Mouse (Mus musculus): ENCODE measurements at regions not wholly inside any gene's neighbourhood (a gene's known extent, or its start where the extent isn't known, plus 50 kb on each side); places are given as distances from the start of the nearest gene placed in this dataset.

- no peak overlapping the region for H3K4me3 ChIP-seq (ENCODE audit: insufficient read depth, low read length)
- no peak for TF ChIP-seq CTCF (IDR thresholded peaks at IDR 0.05; ENCODE audit: borderline replicate concordance, insufficient read depth, low read length)
- no peak overlapping the region for H3K27ac ChIP-seq (ENCODE audit: insufficient read depth, low read length)
- peaks cover 8% of the 10 kb centered on the region; the same call in 1 of the 2 replicates for H3K4me1 ChIP-seq (ENCODE audit: control insufficient read depth, insufficient read depth, low read length)
Measured at GRCm38 (mm10) chr1:60665329-60665728, 51.3 kb upstream of the Cd28 start.

GRCm38 (mm10) chr1:60662301-60662986 is 54.2 kb upstream of the Cd28 start:
- Histone ChIP-seq H3K4me3 (ENCODE audit: insufficient read depth, low read length) (no peak overlapping the region), H3K4me1 (ENCODE audit: control insufficient read depth, insufficient read depth, low read length) (peaks cover 2% of the 10 kb centered on the region; the same call in 1 of the 2 replicates), H3K27ac (ENCODE audit: insufficient read depth, low read length) (no peak overlapping the region)
- no peak for TF ChIP-seq CTCF (IDR thresholded peaks at IDR 0.05; ENCODE audit: borderline replicate concordance, insufficient read depth, low read length)
- no peak for TF ChIP-seq POLR2A (IDR thresholded peaks at IDR 0.05; ENCODE audit: low read depth, low read length)

GRCm38 (mm10) chr1:60661857-60662256 is 54.7 kb upstream of the Cd28 start:
- H3K4me1 ChIP-seq (ENCODE audit: control insufficient read depth, insufficient read depth, low read length): peaks cover 2% of the 10 kb centered on the region; the same call in 1 of the 2 replicates
- H3K27ac ChIP-seq (ENCODE audit: insufficient read depth, low read length): no peak overlapping the region
- TF ChIP-seq CTCF (IDR thresholded peaks at IDR 0.05; ENCODE audit: borderline replicate concordance, insufficient read depth, low read length) (no peak), POLR2A (IDR thresholded peaks at IDR 0.05; ENCODE audit: low read depth, low read length) (no peak)
- H3K4me3 ChIP-seq (ENCODE audit: insufficient read depth, low read length): no peak overlapping the region

GRCm38 (mm10) chr1:60659604-60660003 is 57.0 kb upstream of the Cd28 start:
- TF ChIP-seq CTCF (IDR thresholded peaks at IDR 0.05; ENCODE audit: borderline replicate concordance, insufficient read depth, low read length) (no peak), POLR2A (IDR thresholded peaks at IDR 0.05; ENCODE audit: low read depth, low read length) (no peak)
- H3K4me3 ChIP-seq (ENCODE audit: insufficient read depth, low read length): no peak overlapping the region
- H3K4me1 ChIP-seq (ENCODE audit: control insufficient read depth, insufficient read depth, low read length): peaks cover 2% of the 10 kb centered on the region; the same call in 1 of the 2 replicates
- H3K27ac ChIP-seq (ENCODE audit: insufficient read depth, low read length): no peak overlapping the region

- Histone ChIP-seq H3K27ac (ENCODE audit: insufficient read depth, low read length) (no peak overlapping the region), H3K4me1 (ENCODE audit: control insufficient read depth, insufficient read depth, low read length) (peaks cover 2% of the 10 kb centered on the region; the same call in 1 of the 2 replicates), H3K4me3 (ENCODE audit: insufficient read depth, low read length) (no peak overlapping the region)
- TF ChIP-seq CTCF (IDR thresholded peaks at IDR 0.05; ENCODE audit: borderline replicate concordance, insufficient read depth, low read length) (no peak), POLR2A (IDR thresholded peaks at IDR 0.05; ENCODE audit: low read depth, low read length) (no peak)
Measured at GRCm38 (mm10) chr1:60659041-60659440, 57.6 kb upstream of the Cd28 start.

GRCm38 (mm10) chr1:60658383-60658782 is 58.2 kb upstream of the Cd28 start:
- no peak overlapping the region for H3K27ac ChIP-seq (ENCODE audit: insufficient read depth, low read length)
- TF ChIP-seq POLR2A (IDR thresholded peaks at IDR 0.05; ENCODE audit: low read depth, low read length): no peak
- no peak for TF ChIP-seq CTCF (IDR thresholded peaks at IDR 0.05; ENCODE audit: borderline replicate concordance, insufficient read depth, low read length)
- H3K4me3 ChIP-seq (ENCODE audit: insufficient read depth, low read length): no peak overlapping the region
- peaks cover 2% of the 10 kb centered on the region; the same call in 1 of the 2 replicates for H3K4me1 ChIP-seq (ENCODE audit: control insufficient read depth, insufficient read depth, low read length)

- Histone ChIP-seq H3K4me1 (ENCODE audit: control insufficient read depth, insufficient read depth, low read length) (peaks cover 2% of the 10 kb centered on the region; the same call in 1 of the 2 replicates), H3K27ac (ENCODE audit: insufficient read depth, low read length) (no peak overlapping the region), H3K4me3 (ENCODE audit: insufficient read depth, low read length) (no peak overlapping the region)
- no peak for TF ChIP-seq CTCF (IDR thresholded peaks at IDR 0.05; ENCODE audit: borderline replicate concordance, insufficient read depth, low read length)
- no peak for TF ChIP-seq POLR2A (IDR thresholded peaks at IDR 0.05; ENCODE audit: low read depth, low read length)
Measured at GRCm38 (mm10) chr1:60657511-60657910, 59.1 kb upstream of the Cd28 start.

GRCm38 (mm10) chr1:60656976-60657375 is 59.6 kb upstream of the Cd28 start:
- Histone ChIP-seq H3K27ac (ENCODE audit: insufficient read depth, low read length) (no peak overlapping the region), H3K4me3 (ENCODE audit: insufficient read depth, low read length) (no peak overlapping the region), H3K4me1 (ENCODE audit: control insufficient read depth, insufficient read depth, low read length) (peaks cover 2% of the 10 kb centered on the region; the same call in 1 of the 2 replicates)
- TF ChIP-seq POLR2A (IDR thresholded peaks at IDR 0.05; ENCODE audit: low read depth, low read length): no peak
- no peak for TF ChIP-seq CTCF (IDR thresholded peaks at IDR 0.05; ENCODE audit: borderline replicate concordance, insufficient read depth, low read length)

GRCm38 (mm10) chr1:60655691-60656595 is 60.7 kb upstream of the Cd28 start:
- Histone ChIP-seq H3K4me3 (ENCODE audit: insufficient read depth, low read length) (no peak overlapping the region), H3K4me1 (ENCODE audit: control insufficient read depth, insufficient read depth, low read length) (peaks cover 2% of the 10 kb centered on the region; the same call in 1 of the 2 replicates)
- TF ChIP-seq CTCF (IDR thresholded peaks at IDR 0.05; ENCODE audit: borderline replicate concordance, insufficient read depth, low read length) (no peak), POLR2A (IDR thresholded peaks at IDR 0.05; ENCODE audit: low read depth, low read length) (no peak)

GRCm38 (mm10) chr1:60655206-60655605 is 61.4 kb upstream of the Cd28 start:
- TF ChIP-seq CTCF (IDR thresholded peaks at IDR 0.05; ENCODE audit: borderline replicate concordance, insufficient read depth, low read length) (no peak), POLR2A (IDR thresholded peaks at IDR 0.05; ENCODE audit: low read depth, low read length) (no peak)
- Histone ChIP-seq H3K4me1 (ENCODE audit: control insufficient read depth, insufficient read depth, low read length) (peaks cover 2% of the 10 kb centered on the region; the same call in 1 of the 2 replicates), H3K27ac (ENCODE audit: insufficient read depth, low read length) (no peak overlapping the region), H3K4me3 (ENCODE audit: insufficient read depth, low read length) (no peak overlapping the region)

More at GRCm38 (mm10) chr1:60655691-60656595, 60.7 kb upstream of the Cd28 start:
- H3K27ac ChIP-seq (ENCODE audit: insufficient read depth, low read length): no peak overlapping the region

Measured in embryonic fibroblast, embryonic 13.5 days (primary cell).